Mouse (Mus musculus) stomach, embryonic 14.5 days (tissue): ENCODE data around the gene H3f3b. TPM values are rescaled to one million over a fixed set of nuclear protein-coding genes. Genes with fewer than 3 reads are reported as not detected.

Experiments used
- ATAC-seq: fragments of 200-750 bp; cut with Nextera tagmentation; 2 replicates; pipeline ENCODE4 v1.8.0; 2017; ENCODE audit warnings: low read depth, moderate TSS enrichment; ENCODE audit not compliant: insufficient number of reproducible peaks, insufficient read depth, low FRiP score
- H3K27ac ChIP-seq: fragments of 300-500 bp; sonication (generic); 2 replicates; pipeline ENCODE4 v1.5.1; 2014; ENCODE audit warnings: mild to moderate bottlenecking, low read length, moderate library complexity, mixed read lengths
- H3K27me3 ChIP-seq: fragments of 300-500 bp; sonication (generic); 2 replicates; pipeline ENCODE4 v1.6.1; 2014; ENCODE audit warnings: low read length, control low read depth, mixed read lengths; ENCODE audit not compliant: control insufficient read depth, insufficient read depth
- H3K36me3 ChIP-seq: fragments of 300-500 bp; sonication (generic); 2 replicates; pipeline ENCODE4 v1.6.1; 2014; ENCODE audit warnings: mild to moderate bottlenecking, control low read depth, low read length, moderate library complexity, mixed read lengths; ENCODE audit not compliant: control insufficient read depth, insufficient read depth
- H3K4me1 ChIP-seq: fragments of 300-500 bp; sonication (generic); 2 replicates; pipeline ENCODE4 v1.6.1; 2014; ENCODE audit warnings: low read length, control low read depth, mixed read lengths; ENCODE audit not compliant: control insufficient read depth, insufficient read depth
- H3K4me2 ChIP-seq: fragments of 300-500 bp; sonication (generic); replicated peaks from 2 replicates; pipeline ENCODE4 v1.6.1; 2014; ENCODE audit warnings: low read depth, low read length, control low read depth
- H3K4me3 ChIP-seq: fragments of 300-500 bp; sonication (generic); 2 replicates; pipeline ENCODE4 v1.5.1; 2014; ENCODE audit warnings: low read depth, low read length, control low read depth
- H3K9ac ChIP-seq: fragments of 300-500 bp; sonication (generic); replicated peaks from 2 replicates; pipeline ENCODE4 v1.6.1; 2014; ENCODE audit warnings: low read depth, mild to moderate bottlenecking, control low read depth, low read length, moderate library complexity, mixed read lengths
- H3K9me3 ChIP-seq: fragments of 300-500 bp; sonication (generic); 2 replicates; pipeline ENCODE4 v1.6.1; 2016; ENCODE audit warnings: low read depth, low read length, control low read depth; ENCODE audit not compliant: control insufficient read depth
- WGBS: fragments of 180-500 bp; shearing (Covaris S2); extraction: QIAGEN DNeasy Blood & Tissue Kit; methylation state at CpG from one replicate; pipeline ENCODE4 v1.1.7; 2014; 5-methylcytosine and 5-hydroxymethylcytosine counted together
- polyA plus RNA-seq: library from polyadenylated mRNA; unstranded; fragments of >200 nt; fragmentation: Nextera tagmentation; extraction: Ambion mirVana; gene quantifications from 2 replicates; pipeline ENCODE4 v1.2.1, GENCODE M21; 2014

The H3f3b gene
- polyA plus RNA-seq, 1 experiment from 2014 or later: 1,982 TPM

GRCm38 (mm10) chr11:115997047-115997446 is 30.7 kb downstream of the H3f3b start:
- Histone ChIP-seq H3K36me3 (no peaks in the 10 kb centered on the region), H3K27me3 (no peaks in the 10 kb centered on the region), H3K4me3 (no peak overlapping the region), H3K4me2 (no peak overlapping the region), H3K9ac (no peak overlapping the region), H3K27ac (no peak overlapping the region), H3K4me1 (no peaks in the 10 kb centered on the region), H3K9me3 (no peaks in the 10 kb centered on the region)
- 77% methylated on average over 4 of the region's 4 CpGs for WGBS
- ATAC-seq: no peak

GRCm38 (mm10) chr11:115995256-115995655 is 32.5 kb downstream of the H3f3b start:
- Histone ChIP-seq H3K9me3 (no peaks in the 10 kb centered on the region), H3K36me3 (no peaks in the 10 kb centered on the region), H3K4me1 (no peaks in the 10 kb centered on the region), H3K9ac (no peak overlapping the region), H3K4me2 (no peak overlapping the region), H3K27ac (no peak overlapping the region), H3K27me3 (no peaks in the 10 kb centered on the region), H3K4me3 (no peak overlapping the region)
- 89% methylated on average over 3 of the region's 3 CpGs for WGBS
- ATAC-seq: no peak

GRCm38 (mm10) chr11:115992098-115992497 is 35.7 kb downstream of the H3f3b start:
- no peaks in the 10 kb centered on the region for H3K9me3 ChIP-seq
- ATAC-seq: no peak
- H3K36me3 ChIP-seq: no peaks in the 10 kb centered on the region
- H3K9ac ChIP-seq: no peak overlapping the region
- no peaks in the 10 kb centered on the region for H3K27me3 ChIP-seq
- H3K4me3 ChIP-seq: no peak overlapping the region
- WGBS: 63% methylated on average over 4 of the region's 4 CpGs
- H3K27ac ChIP-seq: no peak overlapping the region
- H3K4me1 ChIP-seq: no peaks in the 10 kb centered on the region
- no peak overlapping the region for H3K4me2 ChIP-seq

GRCm38 (mm10) chr11:115989686-115990085 is 38.1 kb downstream of the H3f3b start:
- ATAC-seq: no peak; the same call in 1 of the 2 replicates
- Histone ChIP-seq H3K9me3 (no peaks in the 10 kb centered on the region), H3K4me3 (no peak overlapping the region), H3K36me3 (no peaks in the 10 kb centered on the region), H3K4me1 (no peaks in the 10 kb centered on the region), H3K4me2 (no peak overlapping the region; the same call in 1 of the 2 replicates), H3K27me3 (no peaks in the 10 kb centered on the region), H3K27ac (no peak overlapping the region), H3K9ac (no peak overlapping the region)
- 35% methylated on average over 15 of the region's 15 CpGs for WGBS

GRCm38 (mm10) chr11:115983291-115983690 is 44.5 kb downstream of the H3f3b start:
- 68% methylated on average over 8 of the region's 8 CpGs for WGBS
- Histone ChIP-seq H3K27ac (no peak overlapping the region), H3K4me2 (no peak overlapping the region), H3K9ac (no peak overlapping the region), H3K4me1 (no peaks in the 10 kb centered on the region), H3K9me3 (no peaks in the 10 kb centered on the region), H3K27me3 (no peaks in the 10 kb centered on the region), H3K36me3 (no peaks in the 10 kb centered on the region), H3K4me3 (no peak overlapping the region)
- ATAC-seq: no peak

GRCm38 (mm10) chr11:115982472-115982871 is 45.3 kb downstream of the H3f3b start:
- no peak for ATAC-seq
- Histone ChIP-seq H3K4me2 (no peak overlapping the region), H3K4me1 (no peaks in the 10 kb centered on the region), H3K4me3 (no peak overlapping the region), H3K27me3 (no peaks in the 10 kb centered on the region), H3K9me3 (no peaks in the 10 kb centered on the region), H3K9ac (no peak overlapping the region), H3K36me3 (no peaks in the 10 kb centered on the region), H3K27ac (no peak overlapping the region)
- WGBS: 85% methylated on average over 15 of the region's 15 CpGs

GRCm38 (mm10) chr11:115975544-115975943 is 52.2 kb downstream of the H3f3b start:
- H3K27ac ChIP-seq: no peak overlapping the region
- no peak for ATAC-seq
- H3K9ac ChIP-seq: peak overlapping the region; percentile 33; the same call in 1 of the 2 replicates

GRCm38 (mm10) chr11:115975083-115975420 is 52.7 kb downstream of the H3f3b start:
- Histone ChIP-seq H3K4me3 (peak overlapping the region; percentile 40), H3K27ac (no peak overlapping the region), H3K9me3 (no peaks in the 10 kb centered on the region), H3K4me2 (peak overlapping the region; percentile 77), H3K4me1 (peaks cover 5% of the 10 kb centered on the region; the same call in 1 of the 2 replicates), H3K9ac (peak overlapping the region; percentile 33; the same call in 1 of the 2 replicates), H3K27me3 (peaks cover 11% of the 10 kb centered on the region; the same call in 1 of the 2 replicates), H3K36me3 (no peaks in the 10 kb centered on the region)
- ATAC-seq: no peak
- 2% methylated on average over 18 of the region's 18 CpGs for WGBS

More at GRCm38 (mm10) chr11:115975544-115975943, 52.2 kb downstream of the H3f3b start:
- Histone ChIP-seq H3K4me3 (peak overlapping the region; percentile 40), H3K4me1 (peaks cover 1% of the 10 kb centered on the region; the same call in 1 of the 2 replicates), H3K9me3 (no peaks in the 10 kb centered on the region), H3K27me3 (peaks cover 11% of the 10 kb centered on the region; the same call in 1 of the 2 replicates), H3K4me2 (peak overlapping the region; percentile 77), H3K36me3 (no peaks in the 10 kb centered on the region)
- WGBS: 34% methylated on average over 12 of the region's 12 CpGs
